Mouse (Mus musculus) heart, embryonic 14.5 days (tissue): ENCODE measurements around the gene Vasp. TPM values are rescaled to one million over a fixed set of nuclear protein-coding genes. Genes with fewer than 3 reads are reported as not detected.

ENCODE experiments used
- ATAC-seq: fragments of 200-750 bp; cut with Nextera tagmentation; 2 replicates; pipeline ENCODE4 v1.8.0; 2017; ENCODE audit warnings: low read depth, moderate TSS enrichment; ENCODE audit not compliant: insufficient number of reproducible peaks, insufficient read depth, low FRiP score
- H3K27ac ChIP-seq, 2 experiments: fragments of 200-500 bp in 1 of 2; fragments of 300-500 bp in 1 of 2; sonication (generic) in 1 of 2; replicated peaks in 1 of 2; 2 replicates each; pipeline ENCODE4 v1.5.1; 2012 to 2014; ENCODE audit warnings: low read depth in 2 of 2, low read length in 2 of 2, control low read depth in 1 of 2, mild to moderate bottlenecking in 1 of 2, mixed read lengths in 1 of 2; ENCODE audit not compliant: control insufficient read depth in 1 of 2, insufficient read depth in 1 of 2
- H3K27me3 ChIP-seq: fragments of 300-500 bp; sonication (generic); 2 replicates; pipeline ENCODE4 v1.6.1; 2014; ENCODE audit warnings: mild to moderate bottlenecking, low read length, control low read depth; ENCODE audit not compliant: control insufficient read depth, insufficient read depth
- H3K36me3 ChIP-seq: fragments of 300-500 bp; sonication (generic); 2 replicates; pipeline ENCODE4 v1.6.1; 2014; ENCODE audit warnings: mild to moderate bottlenecking, control low read depth, low read length, mixed read lengths; ENCODE audit not compliant: control insufficient read depth, insufficient read depth
- H3K4me1 ChIP-seq, 2 experiments: fragments of 200-500 bp in 1 of 2; fragments of 300-500 bp in 1 of 2; sonication (generic) in 1 of 2; 2 replicates each; pipeline ENCODE4 v1.6.1; 2012 to 2014; ENCODE audit warnings: low read length in 2 of 2, control low read depth in 1 of 2, mixed read lengths in 1 of 2; ENCODE audit not compliant: control insufficient read depth in 2 of 2, insufficient read depth in 2 of 2
- H3K4me2 ChIP-seq: fragments of 300-500 bp; sonication (generic); 2 replicates; pipeline ENCODE4 v1.6.1; 2014; ENCODE audit warnings: mild to moderate bottlenecking, low read length
- H3K4me3 ChIP-seq, 2 experiments: fragments of 200-500 bp in 1 of 2; fragments of 300-500 bp in 1 of 2; sonication (generic) in 1 of 2; 2 replicates each; pipeline ENCODE4 v1.5.1; 2012 to 2014; ENCODE audit warnings: low read length in 2 of 2, mild to moderate bottlenecking in 2 of 2, control low read depth in 1 of 2, low read depth in 1 of 2, moderate library complexity in 1 of 2; ENCODE audit not compliant: control insufficient read depth in 1 of 2, insufficient read depth in 1 of 2
- H3K9ac ChIP-seq: fragments of 300-500 bp; sonication (generic); 2 replicates; pipeline ENCODE4 v1.6.1; 2014; ENCODE audit warnings: mild to moderate bottlenecking, low read length
- H3K9me3 ChIP-seq: fragments of 300-500 bp; sonication (generic); 2 replicates; pipeline ENCODE4 v1.6.1; 2016; ENCODE audit warnings: low read length, control low read depth; ENCODE audit not compliant: control insufficient read depth
- WGBS: fragments of 180-500 bp; shearing (Covaris S2); extraction: QIAGEN DNeasy Blood & Tissue Kit; methylation state at CpG from one replicate; pipeline ENCODE4 v1.1.7; 2014; 5-methylcytosine and 5-hydroxymethylcytosine counted together
- polyA plus RNA-seq: library from polyadenylated mRNA; unstranded; fragments of >200 nt; fragmentation: Nextera tagmentation; extraction: Ambion mirVana; gene quantifications from 2 replicates; pipeline ENCODE4 v1.2.1, GENCODE M21; 2014

Vasp gene
- polyA plus RNA-seq, 1 experiment from 2014 or later = 66.1 TPM

DNA sequence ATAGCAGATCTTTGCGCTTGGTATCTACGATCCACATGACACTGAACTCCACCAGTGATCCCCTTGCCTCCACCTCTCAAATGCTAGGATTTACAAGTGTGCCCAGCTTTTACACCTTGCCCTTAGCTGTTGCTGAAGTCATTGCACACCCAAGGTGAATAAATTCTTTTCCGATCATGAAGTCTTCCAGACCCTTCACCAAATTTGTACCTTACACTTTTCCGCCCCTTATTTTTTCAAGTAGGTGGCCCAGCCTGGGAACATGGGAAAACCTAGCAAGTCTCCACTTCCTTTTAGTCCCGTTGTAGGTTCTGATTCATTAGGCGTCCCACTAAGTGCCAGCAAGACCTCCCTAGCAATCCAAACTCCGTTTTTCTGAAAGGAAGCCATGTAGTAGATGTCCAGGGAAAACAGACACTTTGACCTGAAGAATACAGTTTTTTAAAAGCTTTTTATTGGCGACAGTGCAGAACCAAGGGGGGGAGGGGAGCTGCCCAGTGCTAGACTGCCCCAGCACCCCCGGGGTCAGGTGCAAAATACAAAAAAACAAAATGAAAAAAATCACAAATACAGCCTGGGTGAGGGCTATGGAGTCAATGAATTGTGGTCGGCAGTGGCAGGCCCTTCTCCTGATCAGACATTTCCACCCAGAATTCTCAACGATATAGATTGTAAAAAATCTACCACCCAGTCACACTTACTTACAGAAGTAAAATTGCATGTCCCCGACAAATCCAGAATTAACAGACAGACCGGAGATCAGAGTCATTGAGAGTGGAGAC is 30.8 kb upstream of the Vasp start:
- Histone ChIP-seq H3K27me3 (peaks cover 56% of the 10 kb centered on the region), H3K9ac (0 out of 2 replicates have a peak overlapping the region, but pooled peaks have one; percentile 72), H3K4me3 (no peak overlapping the region), H3K36me3 (no peaks in the 10 kb centered on the region), H3K4me1 (peaks cover 6 to 26% of the 10 kb centered on the region in 2 experiments), H3K4me2 (peak overlapping the region; percentile 61; the same call in 1 of the 2 replicates), H3K9me3 (no peaks in the 10 kb centered on the region), H3K27ac (no peak overlapping the region)
- ATAC-seq = no peak
- WGBS = 50% methylated on average over 13 of the region's 13 CpGs

DNA sequence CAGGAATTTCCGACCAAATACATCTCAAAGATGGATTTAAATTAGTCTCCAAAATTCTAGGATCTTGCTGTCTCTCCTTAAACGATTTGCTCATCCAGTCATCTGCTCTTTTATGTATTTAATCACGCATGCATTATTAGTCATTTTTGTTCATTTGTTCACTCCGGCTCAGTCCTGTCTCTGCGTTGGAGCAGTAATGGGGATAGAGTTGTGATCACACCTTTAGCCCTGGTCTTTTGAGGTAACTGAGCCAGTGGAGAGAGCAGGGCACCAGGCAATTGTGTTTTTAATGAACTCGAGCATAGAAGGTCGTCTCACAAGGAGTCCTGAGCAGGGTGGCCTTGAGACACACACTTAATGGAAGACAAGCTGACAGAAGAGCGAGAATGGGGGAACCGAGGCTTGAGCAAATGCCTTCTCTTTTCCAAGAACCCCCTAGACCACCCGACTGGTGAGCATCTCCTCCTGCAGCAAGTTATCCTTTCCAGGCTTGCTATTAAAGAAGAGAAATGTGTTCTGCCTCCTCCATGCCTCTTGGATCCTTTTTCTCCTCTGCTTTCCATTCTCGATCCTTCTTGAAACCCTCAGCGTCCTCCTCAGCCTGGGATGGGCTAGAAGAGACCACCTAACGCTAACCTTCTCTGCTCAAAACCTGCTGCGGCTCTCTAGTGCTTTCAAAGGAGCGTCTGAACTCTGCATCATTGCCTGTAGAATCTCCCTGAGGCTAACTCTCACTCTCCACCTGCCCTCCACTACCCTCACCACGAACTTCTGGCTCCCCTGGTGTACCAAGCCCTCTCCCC is 30.0 kb upstream of the Vasp start:
- Histone ChIP-seq H3K4me3 (peak overlapping the region; percentile 19 to 42; a peak in 3 of 4 replicates), H3K27me3 (peaks cover 52% of the 10 kb centered on the region), H3K4me1 (peaks cover 6 to 26% of the 10 kb centered on the region in 2 experiments), H3K9ac (peak overlapping the region; percentile 72), H3K27ac (no peak overlapping the region), H3K9me3 (no peaks in the 10 kb centered on the region), H3K36me3 (no peaks in the 10 kb centered on the region), H3K4me2 (peak overlapping the region; percentile 61)
- WGBS = 10% methylated on average over 16 of the region's 16 CpGs
- no peak for ATAC-seq

DNA sequence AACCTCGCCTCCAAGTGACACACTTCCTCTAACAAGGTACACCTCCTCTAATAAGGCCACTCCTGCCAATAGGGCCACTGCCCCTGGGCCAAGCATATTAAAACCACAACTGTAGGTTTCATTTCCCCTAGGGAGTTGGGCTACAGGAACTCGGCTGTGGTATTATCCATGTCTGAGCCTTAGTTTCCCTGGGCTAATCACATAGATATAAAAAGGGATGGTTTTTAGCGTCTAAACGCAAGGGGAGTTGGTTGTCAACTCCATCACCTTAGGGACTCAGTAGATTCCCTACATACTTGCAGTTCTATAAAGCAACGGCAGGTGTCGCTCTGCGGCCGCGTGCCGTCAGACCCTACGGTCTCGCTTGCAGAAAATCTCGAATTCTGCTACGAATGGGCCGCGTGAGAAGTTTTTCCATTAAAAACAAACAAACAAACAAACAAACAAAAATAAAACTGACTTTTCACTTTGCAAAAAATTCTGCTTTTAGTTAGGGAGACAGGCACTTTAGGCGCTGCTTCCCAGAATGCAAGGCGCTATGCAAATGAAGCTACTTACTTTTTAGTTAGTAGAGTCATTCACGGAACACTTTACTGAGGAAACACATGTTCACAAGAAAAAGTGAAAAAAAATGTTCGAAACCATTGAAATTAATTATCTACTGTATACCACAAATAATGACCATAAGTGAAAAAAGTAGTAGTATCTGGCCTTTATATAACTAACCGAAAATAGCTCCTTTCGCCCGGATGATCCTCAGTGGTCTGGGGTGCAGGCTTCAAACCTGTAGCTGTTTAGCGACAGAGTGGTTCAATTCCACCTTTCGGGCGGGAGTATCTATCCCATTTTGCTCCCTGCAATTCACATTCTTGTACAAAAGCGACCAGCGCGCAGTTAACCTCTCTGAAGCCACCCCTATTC is 29.1 kb upstream of the Vasp start:
- peak overlapping the region; percentile 72 for H3K9ac ChIP-seq
- no peaks in the 10 kb centered on the region for H3K36me3 ChIP-seq
- peaks cover 43% of the 10 kb centered on the region for H3K27me3 ChIP-seq
- ATAC-seq = 0 out of 2 replicates have a peak, but pooled peaks have one; percentile 68
- H3K9me3 ChIP-seq = no peaks in the 10 kb centered on the region
- no peak overlapping the region; a peak in 1 of 4 replicates for H3K27ac ChIP-seq
- peak overlapping the region; percentile 61 for H3K4me2 ChIP-seq
- peak overlapping the region; percentile 42 to 57 for H3K4me3 ChIP-seq
- H3K4me1 ChIP-seq = peaks cover 6 to 26% of the 10 kb centered on the region in 2 experiments
- whole genome bisulfite sequencing = under 1% methylated on average over 29 of the region's 29 CpGs

DNA sequence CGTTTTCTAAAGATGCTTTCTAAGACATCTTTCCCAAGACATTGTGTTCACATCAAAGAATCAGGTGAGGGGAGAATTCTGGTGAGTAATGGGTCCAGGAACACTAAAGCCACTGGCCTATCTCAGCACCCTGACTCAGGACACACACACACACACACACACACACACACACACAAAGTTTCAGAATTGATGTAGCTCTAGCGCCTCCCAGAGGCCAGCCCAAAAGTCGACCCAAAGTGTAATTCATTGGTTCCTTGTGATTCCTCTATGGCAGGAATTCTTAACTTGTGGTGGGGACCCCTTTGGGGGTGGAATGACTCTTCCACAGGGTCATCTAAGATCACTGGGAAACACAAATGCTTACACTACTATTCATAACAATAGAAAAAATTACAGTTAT is 27.6 kb upstream of the Vasp start:
- no peaks in the 10 kb centered on the region for H3K9me3 ChIP-seq
- H3K27me3 ChIP-seq = peaks cover 27% of the 10 kb centered on the region
- peaks cover 4 to 15% of the 10 kb centered on the region in 2 experiments for H3K4me1 ChIP-seq
- H3K4me3 ChIP-seq = no peak overlapping the region
- 25% methylated on average over 3 of the region's 3 CpGs for WGBS
- no peak for ATAC-seq
- no peak overlapping the region for H3K4me2 ChIP-seq
- no peak overlapping the region for H3K27ac ChIP-seq
- no peak overlapping the region for H3K9ac ChIP-seq
- H3K36me3 ChIP-seq = no peaks in the 10 kb centered on the region

DNA sequence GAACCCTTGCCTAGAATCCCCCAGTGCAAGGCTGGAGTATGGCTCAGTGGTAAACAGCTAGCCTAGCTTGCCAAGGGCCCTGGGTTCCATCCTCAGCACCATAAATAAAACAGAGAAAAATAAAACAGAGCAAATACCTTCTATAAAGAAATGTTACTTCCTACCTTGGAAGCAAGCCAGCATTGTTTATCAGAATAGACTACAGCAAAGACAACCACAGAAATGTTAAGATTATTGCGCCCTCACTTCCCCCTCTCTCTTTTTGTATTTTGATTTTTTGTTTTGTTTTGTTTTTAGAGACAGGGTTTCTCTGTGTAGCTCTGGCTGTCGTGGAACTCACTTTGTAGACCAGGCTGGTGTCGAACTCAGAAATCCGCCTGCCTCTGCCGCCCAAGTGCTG is 26.2 kb upstream of the Vasp start:
- peaks cover 14% of the 10 kb centered on the region for H3K27me3 ChIP-seq

DNA sequence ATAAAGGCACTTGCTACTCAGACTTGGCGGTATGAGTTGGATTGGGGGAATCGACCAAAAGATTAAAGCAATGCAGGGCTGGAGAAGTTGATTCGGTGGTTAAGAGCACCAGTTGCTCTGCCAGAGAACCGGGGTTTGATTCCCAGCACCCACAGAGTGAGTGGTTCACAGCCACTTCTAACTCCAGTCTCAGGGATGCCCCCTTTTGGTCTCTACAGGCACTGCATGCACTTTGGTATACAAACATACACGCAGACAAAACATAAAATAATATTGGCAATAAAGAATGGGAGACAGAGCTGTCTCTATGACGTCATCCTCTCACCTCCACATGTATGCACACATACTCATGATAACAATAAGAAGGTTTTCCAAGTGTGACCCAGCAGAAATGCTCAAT is 25.4 kb upstream of the Vasp start:
- ATAC-seq = no peak
- H3K27me3 ChIP-seq = peaks cover 6% of the 10 kb centered on the region; the same call in 1 of the 2 replicates
- no peaks in the 10 kb centered on the region for H3K9me3 ChIP-seq
- no peak overlapping the region for H3K9ac ChIP-seq
- WGBS = 86% methylated on average over 6 of the region's 6 CpGs
- no peaks in the 10 kb centered on the region for H3K36me3 ChIP-seq
- H3K4me1 ChIP-seq = peaks cover 4 to 8% of the 10 kb centered on the region in 2 experiments
- H3K27ac ChIP-seq = no peak overlapping the region
- H3K4me3 ChIP-seq = no peak overlapping the region
- no peak overlapping the region for H3K4me2 ChIP-seq

More for the DNA sequence above, 26.2 kb upstream of the Vasp start:
- no peaks in the 10 kb centered on the region for H3K36me3 ChIP-seq
- H3K4me3 ChIP-seq = no peak overlapping the region
- H3K4me1 ChIP-seq = peaks cover 4 to 8% of the 10 kb centered on the region in 2 experiments
- no peak overlapping the region for H3K27ac ChIP-seq
- 87% methylated on average over 5 of the region's 5 CpGs for WGBS
- H3K4me2 ChIP-seq = no peak overlapping the region
- no peak overlapping the region for H3K9ac ChIP-seq
- no peaks in the 10 kb centered on the region for H3K9me3 ChIP-seq
- no peak for ATAC-seq
